Mouse (Mus musculus): ENCODE measurements around the gene Btbd35f8. TPM values are rescaled to one million over a fixed set of nuclear protein-coding genes. Genes with fewer than 3 reads are reported as not detected.
"Not testable (repeated sequence)": the region's sequence is repeated elsewhere in the genome, so short reads cannot be mapped to it uniquely, and the experiment has no call there.

The Btbd35f8 gene
- total RNA-seq (2012; rRNA removed) = not detected in 2 replicates
- not detected for polyA plus RNA-seq (2012; ENCODE audit: insufficient read depth in 1 of 2, insufficient read length in 2 of 2, low read depth in 1 of 2, low replicate concordance in 2 of 2, missing spikeins in 1 of 2)

GRCm38 (mm10) chrX:34450224-34450623 is at the start of gene Btbd35f8:
Btbd35f8 (plus strand) TSS chrX:34450524.
- not testable (repeated sequence) for H3K9ac ChIP-seq (ENCODE audit: control insufficient read depth, low read depth, low read length, poor library complexity, severe bottlenecking); H3K79me2 ChIP-seq (ENCODE audit: control insufficient read depth, insufficient read depth, low read length, poor library complexity); H3K36me3 ChIP-seq (ENCODE audit: control insufficient read depth in 1 of 2, insufficient read depth in 2 of 2, low read length in 2 of 2); H3K9me3 ChIP-seq (replicated peaks; ENCODE audit: insufficient read depth, low read length); H3K4me3 ChIP-seq (ENCODE audit: control insufficient read depth in 1 of 2, insufficient read depth in 1 of 2, low read depth in 2 of 2, low read length in 2 of 2); H3K27ac ChIP-seq (ENCODE audit: control insufficient read depth, low read depth, low read length); H3K27me3 ChIP-seq (ENCODE audit: control insufficient read depth in 1 of 2, insufficient read depth in 2 of 2, low read length in 2 of 2); H3K4me1 ChIP-seq (ENCODE audit: control insufficient read depth in 1 of 2, insufficient read depth in 2 of 2, low read length in 2 of 2); DNase-seq (ENCODE audit: low read depth, low spot score)

Other genes with a start within 250 kb of the Btbd35f8 start
- not detected in 2 replicates for gene Spin2g, start 211.8 kb upstream of the Btbd35f8 start, total RNA-seq (2012; rRNA removed)
- not detected for gene Spin2g, start 211.8 kb upstream of the Btbd35f8 start, polyA plus RNA-seq (2012; ENCODE audit: insufficient read depth in 1 of 2, insufficient read length in 2 of 2, low read depth in 1 of 2, low replicate concordance in 2 of 2, missing spikeins in 1 of 2)

Measured in MEL (cell line).